Mouse (Mus musculus) limb, embryonic 13.5 days (tissue): Measurements from ENCODE around the gene Kmt2e. TPM values are rescaled to one million over a fixed set of nuclear protein-coding genes. Genes with fewer than 3 reads are reported as not detected.

Experiments
- ATAC-seq: fragments of 200-750 bp; cut with Nextera tagmentation; 2 replicates; pipeline ENCODE4 v1.8.0; 2017; ENCODE audit warnings: low read depth, moderate number of reproducible peaks, moderate TSS enrichment; ENCODE audit not compliant: low FRiP score
- H3K27ac ChIP-seq: fragments of 300-500 bp; sonication (generic); 2 replicates; pipeline ENCODE4 v1.5.1; 2015; ENCODE audit warnings: inconsistent platforms, mild to moderate bottlenecking, moderate library complexity
- H3K27me3 ChIP-seq: fragments of 300-500 bp; sonication (generic); 2 replicates; pipeline ENCODE4 v1.6.1; 2015; ENCODE audit warnings: mild to moderate bottlenecking, inconsistent platforms
- H3K36me3 ChIP-seq: fragments of 300-500 bp; sonication (generic); 2 replicates; pipeline ENCODE4 v1.6.1; 2015; ENCODE audit warnings: inconsistent platforms, mild to moderate bottlenecking, moderate library complexity
- H3K4me1 ChIP-seq: fragments of 300-500 bp; sonication (generic); 2 replicates; pipeline ENCODE4 v1.6.1; 2015; ENCODE audit warnings: inconsistent platforms
- H3K4me2 ChIP-seq: fragments of 300-500 bp; sonication (generic); replicated peaks from 2 replicates; pipeline ENCODE4 v1.6.1; 2015; ENCODE audit warnings: inconsistent platforms, mild to moderate bottlenecking, moderate library complexity
- H3K4me3 ChIP-seq: fragments of 300-500 bp; sonication (generic); 2 replicates; pipeline ENCODE4 v1.5.1; 2015; ENCODE audit warnings: moderate library complexity, mild to moderate bottlenecking, inconsistent platforms
- H3K9ac ChIP-seq: fragments of 300-500 bp; sonication (generic); 2 replicates; pipeline ENCODE4 v1.6.1; 2015; ENCODE audit warnings: mild to moderate bottlenecking, inconsistent platforms
- H3K9me3 ChIP-seq: fragments of 300-500 bp; sonication (generic); 2 replicates; pipeline ENCODE4 v1.6.1; 2016; ENCODE audit warnings: inconsistent platforms
- WGBS: fragments of 180-500 bp; shearing (Covaris S2); methylation state at CpG from one replicate; pipeline ENCODE4 v1.1.7; 2015; 5-methylcytosine and 5-hydroxymethylcytosine counted together
- polyA plus RNA-seq: library from polyadenylated mRNA; unstranded; fragments of >200 nt; fragmentation: Nextera tagmentation; extraction: Ambion mirVana; gene quantifications from 2 replicates; pipeline ENCODE4 v1.2.1, GENCODE M21; 2015

Gene Kmt2e
- polyA plus RNA-seq, 1 experiment from 2014 or later, result 123 TPM

- WGBS, result 87% methylated on average over 3 of the region's 3 CpGs
- Histone ChIP-seq H3K27me3 (no peaks in the 10 kb centered on the region), H3K9ac (no peak overlapping the region), H3K4me1 (no peaks in the 10 kb centered on the region), H3K4me3 (no peak overlapping the region), H3K9me3 (no peaks in the 10 kb centered on the region), H3K4me2 (no peak overlapping the region), H3K27ac (no peak overlapping the region), H3K36me3 (peaks cover 26% of the 10 kb centered on the region)
- no peak for ATAC-seq
Measured at GRCm38 (mm10) chr5:23396756-23397155, 37.5 kb upstream of the Kmt2e start.

GRCm38 (mm10) chr5:23400156-23400555, 34.1 kb upstream of the Kmt2e start:
- Histone ChIP-seq H3K27me3 (no peaks in the 10 kb centered on the region), H3K9ac (no peak overlapping the region), H3K36me3 (peaks cover 35% of the 10 kb centered on the region), H3K9me3 (no peaks in the 10 kb centered on the region), H3K27ac (no peak overlapping the region), H3K4me2 (no peak overlapping the region), H3K4me1 (no peaks in the 10 kb centered on the region), H3K4me3 (no peak overlapping the region)
- ATAC-seq, result peak; percentile 28; the same call in 1 of the 2 replicates
- 95% methylated on average over 3 of the region's 3 CpGs for WGBS

- Histone ChIP-seq H3K36me3 (peaks cover 42% of the 10 kb centered on the region), H3K9me3 (no peaks in the 10 kb centered on the region), H3K4me1 (no peaks in the 10 kb centered on the region), H3K27me3 (no peaks in the 10 kb centered on the region), H3K27ac (no peak overlapping the region), H3K4me2 (no peak overlapping the region), H3K9ac (no peak overlapping the region), H3K4me3 (no peak overlapping the region)
- ATAC-seq, result no peak
- 86% methylated on average over 3 of the region's 3 CpGs for WGBS
Measured at GRCm38 (mm10) chr5:23400868-23401267, 33.4 kb upstream of the Kmt2e start.

- H3K9ac ChIP-seq, result no peak overlapping the region
- 77% methylated on average over 9 of the region's 9 CpGs for WGBS
- no peaks in the 10 kb centered on the region for H3K27me3 ChIP-seq
- no peak overlapping the region for H3K27ac ChIP-seq
- H3K36me3 ChIP-seq, result peaks cover 46% of the 10 kb centered on the region
- no peak overlapping the region for H3K4me2 ChIP-seq
- ATAC-seq, result no peak
- H3K4me1 ChIP-seq, result no peaks in the 10 kb centered on the region
- no peak overlapping the region for H3K4me3 ChIP-seq
- H3K9me3 ChIP-seq, result no peaks in the 10 kb centered on the region
Measured at GRCm38 (mm10) chr5:23401368-23401767, 32.9 kb upstream of the Kmt2e start.

- no peaks in the 10 kb centered on the region for H3K27me3 ChIP-seq
- H3K4me2 ChIP-seq, result no peak overlapping the region
- no peak overlapping the region for H3K4me3 ChIP-seq
- no peaks in the 10 kb centered on the region for H3K4me1 ChIP-seq
- H3K36me3 ChIP-seq, result peaks cover 50% of the 10 kb centered on the region
- H3K27ac ChIP-seq, result no peak overlapping the region
- H3K9ac ChIP-seq, result no peak overlapping the region
- 43% methylated on average over 1 of the region's 2 CpGs for WGBS
- ATAC-seq, result no peak
- no peaks in the 10 kb centered on the region for H3K9me3 ChIP-seq
Measured at GRCm38 (mm10) chr5:23401999-23402398, 32.2 kb upstream of the Kmt2e start.

- H3K27me3 ChIP-seq, result no peaks in the 10 kb centered on the region
- no peak for ATAC-seq
- no peaks in the 10 kb centered on the region for H3K9me3 ChIP-seq
- H3K36me3 ChIP-seq, result peaks cover 50% of the 10 kb centered on the region
- H3K9ac ChIP-seq, result no peak overlapping the region
- H3K4me3 ChIP-seq, result no peak overlapping the region
- 0 out of 2 replicates have a peak, but pooled peaks cover 2% of the 10 kb centered on the region for H3K4me1 ChIP-seq
- no peak overlapping the region for H3K27ac ChIP-seq
- H3K4me2 ChIP-seq, result no peak overlapping the region
- 66% methylated on average over 11 of the region's 11 CpGs for WGBS
Measured at GRCm38 (mm10) chr5:23403161-23403560, 31.1 kb upstream of the Kmt2e start.

GRCm38 (mm10) chr5:23405666-23406404, 28.4 kb upstream of the Kmt2e start:
- no peaks in the 10 kb centered on the region for H3K27me3 ChIP-seq
- no peak overlapping the region for H3K4me3 ChIP-seq
- H3K4me1 ChIP-seq, result 0 out of 2 replicates have a peak, but pooled peaks cover 4% of the 10 kb centered on the region
- H3K9ac ChIP-seq, result no peak overlapping the region
- H3K27ac ChIP-seq, result no peak overlapping the region
- peaks cover 54% of the 10 kb centered on the region for H3K36me3 ChIP-seq
- H3K9me3 ChIP-seq, result no peaks in the 10 kb centered on the region
- no peak overlapping the region for H3K4me2 ChIP-seq
- ATAC-seq, result no peak
- WGBS, result 91% methylated on average over 12 of the region's 12 CpGs

- ATAC-seq, result no peak
- Histone ChIP-seq H3K36me3 (peaks cover 50% of the 10 kb centered on the region), H3K4me2 (no peak overlapping the region), H3K4me1 (peaks cover 6% of the 10 kb centered on the region; the same call in 1 of the 2 replicates), H3K9me3 (no peaks in the 10 kb centered on the region), H3K27ac (no peak overlapping the region; the same call in 1 of the 2 replicates), H3K9ac (no peak overlapping the region), H3K4me3 (no peak overlapping the region), H3K27me3 (no peaks in the 10 kb centered on the region)
- 82% methylated on average over 4 of the region's 4 CpGs for WGBS
Measured at GRCm38 (mm10) chr5:23406405-23406745, 27.9 kb upstream of the Kmt2e start.

- no peak overlapping the region for H3K27ac ChIP-seq
- WGBS, result 75% methylated on average over 5 of the region's 5 CpGs
- no peak overlapping the region for H3K4me3 ChIP-seq
- no peak overlapping the region for H3K4me2 ChIP-seq
- H3K36me3 ChIP-seq, result peaks cover 51% of the 10 kb centered on the region
- no peak for ATAC-seq
- peaks cover 24% of the 10 kb centered on the region for H3K4me1 ChIP-seq
- no peaks in the 10 kb centered on the region for H3K27me3 ChIP-seq
- no peaks in the 10 kb centered on the region for H3K9me3 ChIP-seq
- H3K9ac ChIP-seq, result no peak overlapping the region
Measured at GRCm38 (mm10) chr5:23408106-23408505, 26.1 kb upstream of the Kmt2e start.

GRCm38 (mm10) chr5:23410040-23410717, 24.1 kb upstream of the Kmt2e start:
- H3K9me3 ChIP-seq, result no peaks in the 10 kb centered on the region
- peaks cover 44% of the 10 kb centered on the region for H3K36me3 ChIP-seq
- no peak overlapping the region for H3K9ac ChIP-seq
- no peak for ATAC-seq
- H3K4me2 ChIP-seq, result no peak overlapping the region
- WGBS, result 80% methylated on average over 9 of the region's 9 CpGs
- no peaks in the 10 kb centered on the region for H3K27me3 ChIP-seq
- no peak overlapping the region for H3K4me3 ChIP-seq
- H3K4me1 ChIP-seq, result peaks cover 44% of the 10 kb centered on the region
- no peak overlapping the region for H3K27ac ChIP-seq

GRCm38 (mm10) chr5:23410718-23411101, 23.5 kb upstream of the Kmt2e start:
- no peak overlapping the region for H3K4me3 ChIP-seq
- no peak overlapping the region for H3K9ac ChIP-seq
- peaks cover 48% of the 10 kb centered on the region for H3K4me1 ChIP-seq
- H3K4me2 ChIP-seq, result no peak overlapping the region
- H3K27me3 ChIP-seq, result no peaks in the 10 kb centered on the region
- ATAC-seq, result no peak
- H3K36me3 ChIP-seq, result peaks cover 39% of the 10 kb centered on the region
- no peaks in the 10 kb centered on the region for H3K9me3 ChIP-seq
- no peak overlapping the region for H3K27ac ChIP-seq
- 81% methylated on average over 2 of the region's 2 CpGs for WGBS

GRCm38 (mm10) chr5:23411640-23412039, 22.6 kb upstream of the Kmt2e start:
- 79% methylated on average over 10 of the region's 10 CpGs for WGBS
- H3K9me3 ChIP-seq, result no peaks in the 10 kb centered on the region
- H3K36me3 ChIP-seq, result peaks cover 30% of the 10 kb centered on the region
- H3K4me3 ChIP-seq, result no peak overlapping the region
- ATAC-seq, result no peak
- no peak overlapping the region for H3K9ac ChIP-seq
- no peaks in the 10 kb centered on the region for H3K27me3 ChIP-seq
- H3K4me2 ChIP-seq, result no peak overlapping the region
- no peak overlapping the region for H3K27ac ChIP-seq
- peaks cover 54% of the 10 kb centered on the region for H3K4me1 ChIP-seq
